Mouse (Mus musculus) hematopoietic stem cell, adult 5-6 weeks (primary cell): ENCODE results near the gene Hsdl1. TPM values are rescaled to one million over a fixed set of nuclear protein-coding genes. Genes with fewer than 3 reads are reported as not detected.
A peak's percentile ranks its signal among the peaks of the same experiment; 100 is the strongest.

Experiments
- ATAC-seq, 2 experiments: fragments of 125-278 bp in 1 of 2; replicated peaks in 1 of 2; 2 replicates each; pipeline ENCODE4 v1.8.0; 2016 to 2017; ENCODE audit warnings: inconsistent platforms in 2 of 2, mild to moderate bottlenecking in 2 of 2, moderate number of reproducible peaks in 2 of 2, low read depth in 1 of 2, moderate TSS enrichment in 1 of 2; ENCODE audit not compliant: low FRiP score in 2 of 2, poor library complexity in 2 of 2, severe bottlenecking in 2 of 2, insufficient read depth in 1 of 2, low TSS enrichment in 1 of 2
- total RNA-seq: library from RNA; stranded (forward); fragments of 172-1452, 232-1000 nt; gene quantifications from 2 replicates; pipeline ENCODE4 v1.2.3, GENCODE M21; 2017

The Hsdl1 gene
- total RNA-seq, 1 experiment from 2014 or later = 28.0 TPM

- ATAC-seq = no peak
These were observed 13.9 kb upstream of the Hsdl1 start for GRCm38 (mm10) chr8:119588844-119589243.

DNA sequence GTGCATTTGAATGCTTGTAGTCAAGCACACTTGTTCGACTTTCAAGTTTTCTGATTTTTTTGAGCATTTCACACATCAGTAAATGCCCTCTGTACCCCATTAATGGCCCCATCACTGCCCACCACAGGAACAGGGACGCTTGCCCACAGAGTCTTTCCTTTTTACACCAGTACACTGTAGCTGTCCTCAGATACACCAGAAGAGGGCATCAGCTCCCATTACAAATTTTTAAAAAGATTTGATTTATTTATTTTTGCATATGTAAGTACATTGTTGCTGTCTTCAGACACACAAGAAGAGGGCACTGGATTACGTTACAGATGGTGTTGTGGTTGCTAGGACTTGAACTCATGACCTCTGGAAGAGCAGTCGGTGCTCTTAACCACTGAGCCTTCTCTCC is 13.3 kb upstream of the Hsdl1 start:
- no peak for ATAC-seq

- peak; percentile 67 to 77 for ATAC-seq
These were observed 10.9 kb upstream of the Hsdl1 start for GRCm38 (mm10) chr8:119585901-119586300.

DNA sequence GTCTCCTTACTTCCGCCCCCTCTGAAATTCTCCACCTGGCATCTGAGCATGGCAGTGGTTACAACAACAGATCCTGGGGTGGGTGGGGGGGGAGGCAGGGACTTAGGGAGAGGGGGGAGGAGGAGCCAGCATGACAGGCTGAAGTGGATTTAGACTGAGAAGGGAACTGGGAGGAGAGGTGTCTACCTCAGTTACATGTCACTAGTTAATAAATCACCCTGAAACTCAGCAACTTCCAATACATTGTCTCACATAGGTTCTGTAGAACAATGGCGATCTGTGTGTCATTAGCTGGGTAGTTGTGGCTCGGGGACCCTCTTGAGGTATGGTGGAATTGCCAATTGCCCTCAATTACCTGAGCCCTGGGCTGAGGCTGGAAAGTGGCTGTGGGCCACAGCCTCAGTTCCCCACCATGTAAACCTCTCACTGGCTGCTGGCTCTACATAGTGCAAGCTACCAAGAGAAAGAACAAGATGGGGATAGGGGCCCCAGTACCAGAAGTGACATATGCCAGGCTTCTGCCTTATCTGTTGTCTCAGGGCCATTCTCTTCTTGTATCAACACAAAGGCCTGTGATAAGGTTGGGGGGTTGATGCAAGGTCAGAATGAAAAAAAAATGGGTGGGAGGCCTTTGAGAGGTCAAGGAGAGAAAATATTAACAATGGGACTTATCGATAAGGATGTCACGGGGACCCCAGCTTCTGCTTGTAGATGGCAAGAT is 5.6 kb upstream of the Hsdl1 start:
- ATAC-seq = no peak

DNA sequence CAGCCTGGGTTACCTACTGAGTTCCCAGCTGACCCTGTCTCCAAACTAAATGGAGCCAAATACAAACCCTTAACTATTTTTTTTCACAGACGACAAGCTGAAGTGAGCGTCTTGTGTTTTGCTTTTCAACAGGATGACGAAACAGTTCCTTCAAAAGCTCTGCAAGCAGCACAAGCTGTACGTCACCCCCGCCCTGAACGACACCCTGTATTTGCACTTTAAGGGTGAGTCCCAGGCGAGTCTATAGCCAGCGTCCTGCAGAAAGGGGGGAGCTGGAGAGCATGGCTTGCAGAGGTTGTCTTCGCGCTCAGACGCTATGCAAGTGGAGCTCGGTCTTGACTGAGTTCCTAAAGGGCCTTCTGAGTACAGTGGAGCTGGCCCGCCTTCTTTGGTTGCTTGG is 4.1 kb upstream of the Hsdl1 start:
- ATAC-seq = no peak

DNA sequence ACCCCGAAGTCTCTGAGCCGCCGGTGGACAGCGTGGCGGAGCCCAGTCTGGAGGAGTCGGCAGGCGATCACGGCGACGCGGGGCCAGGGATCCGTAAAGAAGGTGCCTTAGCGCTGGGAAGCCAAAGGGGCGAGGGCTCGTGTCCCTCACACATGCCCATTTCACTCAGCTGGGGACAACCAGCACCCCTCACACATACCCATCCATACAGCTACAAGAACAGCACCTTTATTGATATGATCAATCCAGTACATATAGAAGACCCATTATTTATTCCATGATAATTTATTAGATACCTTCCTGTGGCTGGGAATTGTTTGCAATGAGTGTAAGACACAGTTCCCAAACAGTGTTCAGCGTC is 363 bp upstream of the Hsdl1 start:
- ATAC-seq = peak in 1 of 2 experiments; percentile 1; a peak in 1 of 4 replicates

DNA sequence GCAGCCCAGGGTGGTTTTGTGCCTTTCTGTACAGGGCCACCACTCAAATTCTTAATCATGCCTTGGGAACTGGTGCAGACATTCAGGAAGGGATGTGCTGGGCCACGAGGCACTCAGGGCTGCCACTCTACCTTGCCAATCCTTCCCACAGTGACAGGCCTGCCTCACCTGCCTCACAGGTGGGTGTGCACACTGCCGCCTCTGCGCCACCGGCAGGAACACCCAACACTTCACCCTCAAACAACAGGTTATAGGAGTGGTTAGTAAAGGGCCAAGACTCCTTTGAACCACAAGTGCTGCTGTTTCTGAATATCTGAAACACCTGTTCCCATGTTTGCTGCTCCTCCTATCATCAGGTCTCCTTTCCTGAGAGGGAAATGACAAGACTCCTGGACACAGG is 2.6 kb downstream of the Hsdl1 start:
- ATAC-seq = no peak

DNA sequence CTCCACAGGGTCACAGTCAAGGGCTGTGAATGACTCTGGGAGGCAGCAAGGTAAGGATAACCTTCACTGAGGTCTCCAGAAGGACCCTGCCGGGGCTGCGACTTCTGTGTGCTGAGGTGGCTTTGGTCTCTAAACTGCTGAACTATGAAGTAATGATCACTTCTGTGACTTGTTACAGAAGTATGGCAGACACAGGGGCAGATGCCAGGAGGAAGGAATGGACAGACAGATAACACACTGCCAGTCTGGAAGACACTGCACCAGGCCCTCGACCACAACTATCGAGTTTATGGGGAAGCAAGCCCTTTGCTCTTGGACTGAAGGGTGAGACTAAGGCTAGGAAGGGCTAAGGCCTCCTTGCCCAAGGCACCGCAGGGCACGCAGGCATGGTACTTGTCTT is 3.8 kb downstream of the Hsdl1 start:
- no peak for ATAC-seq

GRCm38 (mm10) chr8:119569881-119570280 is 5.1 kb downstream of the Hsdl1 start:
- no peak for ATAC-seq

- no peak for ATAC-seq
These were observed 6.0 kb downstream of the Hsdl1 start for GRCm38 (mm10) chr8:119568951-119569350.

GRCm38 (mm10) chr8:119568251-119568650 is 6.7 kb downstream of the Hsdl1 start:
- no peak for ATAC-seq

- ATAC-seq = no peak
These were observed 8.6 kb downstream of the Hsdl1 start for GRCm38 (mm10) chr8:119566367-119566766.

DNA sequence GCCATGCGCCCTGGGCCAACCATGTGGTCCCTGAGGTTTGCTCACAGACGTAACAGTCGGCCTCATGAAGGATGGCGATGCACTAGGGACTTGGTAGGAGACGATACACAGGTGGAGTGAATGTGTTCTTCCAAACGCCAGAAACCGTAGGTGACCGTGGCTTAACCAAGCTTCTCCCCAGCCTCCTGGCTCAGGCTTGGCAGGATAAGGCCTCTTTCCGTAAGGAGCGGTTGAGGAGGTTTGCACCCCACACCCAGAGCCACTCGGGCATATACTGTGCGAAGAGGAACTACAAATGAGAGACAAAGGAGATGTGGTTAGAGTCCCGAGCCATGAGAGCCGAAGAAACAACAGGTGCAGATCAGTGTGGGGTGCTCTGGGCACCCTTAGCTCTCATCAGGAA is 11.1 kb downstream of the Hsdl1 start:
- ATAC-seq = no peak

GRCm38 (mm10) chr8:119559402-119559720 is 15.6 kb downstream of the Hsdl1 start:
- ATAC-seq = no peak

GRCm38 (mm10) chr8:119558603-119559401 is 16.2 kb downstream of the Hsdl1 start, which contains the start of gene Mbtps1:
Mbtps1 (minus strand) TSS chr8:119558735.
- peak; percentile 91 to 96 for ATAC-seq

- peak in 1 of 2 experiments; percentile 42; a peak in 3 of 4 replicates for ATAC-seq
These were observed 17.0 kb downstream of the Hsdl1 start for GRCm38 (mm10) chr8:119557821-119558602.

GRCm38 (mm10) chr8:119557132-119557531 is 17.9 kb downstream of the Hsdl1 start:
- ATAC-seq = no peak

- ATAC-seq = no peak
These were observed 19.1 kb downstream of the Hsdl1 start for GRCm38 (mm10) chr8:119555861-119556260.
